Mouse (Mus musculus) CD8-positive naive resting alpha-beta T cell, adult 2 months (primary cell): Measurements from ENCODE around the gene Hsp90ab1.

Experiments
- DNase-seq, 2 experiments: peaks; one replicate each; pipeline ENCODE4 v3.0.0; 2022; ENCODE audit warnings: low read depth in 2 of 2, low spot score in 2 of 2

Gene Hsp90ab1

DNA sequence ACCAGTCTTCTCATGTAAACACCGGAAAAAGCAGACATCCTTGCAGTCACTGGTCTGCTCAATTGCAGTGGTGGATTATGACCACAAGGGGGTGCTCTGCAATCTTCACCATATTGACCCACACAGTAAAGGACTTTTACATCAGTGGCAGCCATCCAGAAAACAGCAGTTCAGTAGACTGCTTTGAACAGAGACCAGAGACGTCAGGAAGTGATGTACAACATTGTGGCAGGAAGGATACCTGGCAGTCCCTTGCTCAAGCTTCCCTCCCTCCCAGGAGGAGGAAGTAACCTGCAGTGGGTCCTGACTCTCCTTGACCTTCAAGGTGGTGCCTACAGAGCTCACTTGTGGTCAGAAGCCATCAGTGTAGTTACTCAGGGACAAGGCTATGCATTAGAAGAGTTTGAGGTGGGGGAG is 8.5 kb upstream of the Hsp90ab1 start:
- DNase-seq: peak; percentile 50 to 72

DNA sequence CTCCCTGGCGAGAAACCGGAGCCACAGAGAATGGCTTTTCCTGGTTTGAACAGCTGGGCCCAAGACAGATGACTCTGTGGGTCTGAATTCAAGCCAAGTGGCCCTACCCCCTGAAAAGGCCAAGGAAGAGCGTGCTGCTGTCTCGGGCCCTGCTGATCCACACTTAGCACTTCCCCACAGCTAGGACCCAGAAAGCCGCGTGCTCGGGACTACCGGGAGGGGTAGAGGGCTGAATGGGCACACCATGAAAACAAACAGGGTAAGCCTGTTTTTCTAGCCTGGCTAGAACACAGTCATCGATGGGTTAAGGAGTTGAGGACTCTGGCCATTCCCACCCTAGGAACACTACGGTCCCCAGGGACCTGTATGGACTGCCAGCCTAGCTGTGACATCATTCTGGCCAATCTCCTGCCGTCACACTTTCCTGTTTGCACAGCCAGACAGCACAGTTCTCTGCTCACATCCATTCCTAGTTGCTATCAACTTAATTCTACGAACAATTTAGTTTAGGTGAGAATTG is 7.9 kb upstream of the Hsp90ab1 start:
- DNase-seq: no peak

DNA sequence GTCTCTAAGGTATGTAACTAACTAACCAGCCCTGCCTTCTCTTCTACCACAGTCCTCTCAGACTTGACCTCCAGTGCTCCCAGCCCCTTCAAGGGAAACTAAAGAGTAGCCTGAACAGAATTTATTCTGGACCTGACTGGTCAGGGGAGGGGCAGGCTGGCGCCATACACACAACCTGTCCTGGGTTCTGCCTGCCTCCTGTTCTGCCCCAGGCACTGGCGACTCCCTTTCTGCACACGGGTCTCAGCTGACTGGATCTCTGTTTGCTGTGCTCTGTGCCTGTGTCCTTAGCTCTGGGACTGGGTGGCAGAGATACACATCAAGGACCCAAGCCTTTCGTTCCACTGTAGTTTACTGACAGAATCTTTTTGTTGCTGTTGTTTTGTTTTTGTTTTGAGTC is 6.5 kb upstream of the Hsp90ab1 start:
- DNase-seq: no peak

DNA sequence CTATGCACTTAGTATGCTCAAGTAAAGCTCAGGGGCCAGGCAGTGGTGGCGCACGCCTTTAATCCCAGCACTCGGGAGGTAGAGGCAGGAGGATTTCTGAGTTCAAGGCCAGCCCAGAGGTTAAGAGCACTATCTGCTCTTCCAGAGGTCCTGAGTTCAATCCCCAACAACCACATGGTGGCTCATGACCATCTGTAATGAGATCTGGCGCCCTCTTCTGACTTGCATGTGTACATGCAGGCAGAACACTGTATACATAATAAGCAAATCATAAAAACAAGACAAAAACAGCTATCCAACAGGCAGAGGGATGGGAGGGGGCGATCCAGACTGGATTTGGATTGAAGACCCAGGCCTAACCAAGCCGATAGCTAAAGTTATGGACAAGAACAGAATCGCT is 5.8 kb upstream of the Hsp90ab1 start:
- no peak for DNase-seq

DNA sequence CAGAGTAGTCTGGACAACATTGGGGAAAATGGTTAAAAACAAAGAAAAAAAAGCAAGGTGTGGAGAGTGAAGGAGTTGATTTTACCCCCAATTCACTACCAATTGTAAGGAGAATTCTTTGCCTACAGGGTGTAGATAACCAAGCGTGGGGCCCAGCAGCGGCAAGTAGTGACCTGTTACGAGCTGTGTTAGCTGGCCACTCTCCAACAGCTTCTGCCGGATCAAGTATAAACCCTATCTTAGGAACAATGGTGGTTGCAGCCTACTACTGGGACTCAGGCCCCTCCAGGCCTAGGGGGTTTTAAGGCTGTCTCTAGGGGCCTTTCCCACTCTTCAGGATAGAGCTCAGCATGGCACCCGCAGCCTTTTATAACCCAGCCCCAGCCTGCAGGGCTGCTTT is 5.2 kb upstream of the Hsp90ab1 start:
- no peak for DNase-seq

DNA sequence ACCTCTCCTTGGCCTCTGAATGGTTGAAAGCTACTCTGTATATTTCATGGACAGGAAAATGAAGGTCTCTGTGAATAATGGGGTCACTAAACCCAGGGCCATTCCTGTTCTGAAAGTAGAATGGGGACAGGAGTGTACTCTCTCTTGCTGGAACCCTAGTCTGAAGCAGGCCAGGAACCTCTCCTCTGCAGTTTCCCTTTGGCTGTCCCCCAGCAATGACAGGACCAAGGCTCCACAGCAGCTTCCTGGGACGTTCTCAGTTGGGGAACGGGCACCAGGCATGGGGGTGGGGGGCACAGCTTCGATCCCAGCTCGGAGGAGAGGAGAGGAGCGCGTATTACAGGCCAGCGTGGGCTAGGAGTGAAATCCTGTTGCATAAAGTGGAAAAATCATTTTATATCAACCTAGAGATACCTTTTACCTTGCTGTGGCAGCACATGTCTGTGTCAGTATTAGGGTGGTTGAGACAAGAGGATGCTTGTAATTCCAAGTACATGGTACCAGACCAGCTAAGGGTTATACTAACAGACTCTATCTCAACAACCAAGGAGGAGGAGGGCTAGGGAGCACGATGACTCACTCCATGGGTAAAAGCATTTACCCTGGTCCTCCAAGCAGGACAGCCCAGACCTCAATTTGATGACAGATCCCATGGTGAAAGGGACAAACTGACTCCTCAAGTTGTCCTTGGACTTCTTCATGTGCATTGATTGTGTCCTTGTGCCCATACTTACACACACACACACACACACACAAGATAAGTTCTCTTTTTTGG is 2.2 kb upstream of the Hsp90ab1 start:
- no peak for DNase-seq

DNA sequence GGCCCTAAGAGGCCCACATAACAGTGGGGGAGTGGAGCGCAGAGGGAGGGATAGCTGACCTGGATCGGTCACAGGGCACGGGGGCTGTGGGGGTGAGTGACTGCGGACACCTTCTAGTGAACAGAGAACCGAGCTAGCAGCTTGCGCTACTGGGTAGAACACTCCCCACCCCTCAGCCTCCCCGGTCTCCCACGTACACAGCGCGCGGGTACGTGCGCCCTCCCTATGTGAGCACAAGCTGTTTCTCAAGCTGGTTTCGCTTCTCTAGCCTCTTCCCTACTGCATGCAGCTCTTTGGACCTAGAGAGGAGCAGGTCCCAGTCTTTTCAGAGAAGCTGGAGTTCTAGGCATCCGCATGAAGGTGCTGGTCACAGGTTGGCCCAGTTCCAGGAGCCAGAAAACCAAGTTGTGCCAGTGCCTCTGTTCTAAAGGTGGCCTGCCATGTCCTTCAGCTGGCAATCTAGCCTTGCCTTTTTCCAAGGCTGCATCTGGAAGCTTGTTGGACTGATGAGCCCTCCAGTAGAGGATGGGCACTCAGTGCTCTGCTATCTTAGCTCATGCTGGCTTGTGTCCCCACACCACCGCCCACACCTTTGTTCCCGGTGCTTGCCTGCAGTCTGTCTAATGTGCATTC is 1.2 kb upstream of the Hsp90ab1 start:
- DNase-seq: peak; percentile 67 to 72

DNA sequence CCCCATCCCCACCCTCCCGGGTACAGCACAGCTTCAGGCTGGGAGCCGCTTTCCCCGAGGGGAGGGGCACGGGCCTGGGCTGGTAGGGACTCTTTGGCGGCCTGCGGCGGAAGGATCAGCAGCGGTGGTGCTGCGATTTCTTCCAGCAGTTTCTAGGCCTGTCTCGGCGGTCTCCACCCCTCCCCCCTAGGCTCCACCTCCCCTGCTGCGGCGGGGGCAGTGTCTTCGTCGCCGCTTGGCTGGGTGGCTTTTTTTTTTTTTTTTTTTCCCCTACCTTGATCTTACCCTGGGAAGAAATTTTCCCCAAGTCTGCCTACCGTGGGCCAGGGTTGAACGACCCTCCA is 681 bp upstream of the Hsp90ab1 start:
- peak; percentile 88 to 91 for DNase-seq

DNA sequence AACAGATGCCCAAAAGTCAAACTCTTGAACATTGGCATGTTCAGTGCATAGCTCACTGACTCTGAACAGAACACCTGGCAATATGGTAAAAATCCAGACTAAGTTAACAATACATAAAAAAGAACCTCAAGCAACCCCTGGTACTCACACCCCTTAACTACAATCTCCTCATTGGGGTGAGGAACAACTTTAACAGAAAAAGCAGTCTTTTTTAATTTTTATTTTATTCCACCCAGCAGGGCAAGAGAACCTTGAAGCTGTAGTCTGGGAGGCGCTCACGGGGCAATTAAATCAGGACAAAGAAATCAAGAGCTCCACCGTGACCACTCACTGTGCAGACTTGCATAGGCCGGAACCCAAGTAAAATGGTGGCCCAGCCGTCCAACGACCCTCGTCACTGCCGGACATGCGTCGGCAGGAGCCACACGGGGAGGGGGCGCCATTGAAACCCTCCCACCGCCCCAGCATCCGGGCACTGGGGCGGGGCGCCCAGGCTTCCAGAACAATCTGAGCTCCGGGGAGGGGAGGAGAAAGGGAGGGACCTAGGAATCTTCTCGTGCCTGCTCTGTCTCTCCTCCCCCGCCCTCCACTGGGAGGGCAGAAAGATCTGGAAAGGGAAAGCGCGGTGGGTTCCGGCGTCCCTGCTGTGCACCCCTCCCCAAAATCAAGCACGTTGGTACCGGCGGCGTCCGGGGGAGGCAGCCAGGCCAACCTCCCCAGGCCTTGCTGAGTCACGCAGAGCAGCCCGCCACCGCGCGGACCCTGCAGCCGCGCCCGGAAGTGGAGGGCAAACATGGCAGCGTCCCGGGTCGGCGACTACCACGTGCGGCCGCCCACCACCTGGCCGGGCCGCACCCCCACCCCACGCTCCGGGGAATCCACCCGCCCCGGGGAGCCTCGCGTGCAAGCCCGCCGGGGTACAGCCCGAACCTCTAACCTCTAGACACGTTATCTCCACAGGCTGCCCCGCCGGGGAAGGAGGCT is 676 bp downstream of the Hsp90ab1 start:
- peak in 1 of 2 experiments; percentile 25 for DNase-seq

DNA sequence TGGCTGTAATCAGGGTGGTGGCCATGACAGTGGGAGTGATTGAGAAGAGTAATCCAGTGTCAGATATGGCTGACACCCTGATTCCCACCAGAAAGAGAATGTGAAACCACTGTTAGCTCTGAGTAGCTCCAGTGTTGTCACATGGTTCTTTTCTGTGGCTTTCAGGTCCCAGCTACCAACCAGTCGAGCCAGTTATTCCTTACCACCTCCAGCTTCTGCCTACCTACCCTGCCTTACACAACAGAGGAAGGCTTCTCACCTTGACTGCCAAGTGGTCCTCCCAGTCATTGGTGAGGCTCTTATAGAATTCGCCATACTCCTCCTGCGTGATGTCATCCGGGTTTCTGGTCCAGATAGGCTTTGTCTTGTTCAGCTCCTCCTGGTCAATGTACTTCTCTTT is 3.1 kb downstream of the Hsp90ab1 start:
- no peak for DNase-seq

DNA sequence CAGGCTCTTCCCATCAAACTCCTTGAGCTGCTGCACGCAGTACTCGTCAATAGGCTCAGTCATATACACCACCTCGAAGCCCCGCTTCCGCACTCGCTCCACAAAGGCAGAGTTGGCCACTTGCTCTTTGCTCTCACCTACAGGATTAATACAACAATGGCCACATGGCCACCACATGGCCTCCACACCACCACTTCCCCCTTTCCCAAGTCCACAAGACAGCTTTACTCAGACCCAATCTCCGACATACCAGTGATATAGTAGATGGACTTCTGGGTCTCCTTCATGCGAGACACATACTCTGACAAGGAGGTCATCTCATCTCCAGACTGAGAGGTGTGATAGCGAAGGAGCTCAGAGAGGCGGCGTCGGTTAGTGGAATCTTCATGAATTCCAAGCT is 4.1 kb downstream of the Hsp90ab1 start:
- no peak for DNase-seq

DNA sequence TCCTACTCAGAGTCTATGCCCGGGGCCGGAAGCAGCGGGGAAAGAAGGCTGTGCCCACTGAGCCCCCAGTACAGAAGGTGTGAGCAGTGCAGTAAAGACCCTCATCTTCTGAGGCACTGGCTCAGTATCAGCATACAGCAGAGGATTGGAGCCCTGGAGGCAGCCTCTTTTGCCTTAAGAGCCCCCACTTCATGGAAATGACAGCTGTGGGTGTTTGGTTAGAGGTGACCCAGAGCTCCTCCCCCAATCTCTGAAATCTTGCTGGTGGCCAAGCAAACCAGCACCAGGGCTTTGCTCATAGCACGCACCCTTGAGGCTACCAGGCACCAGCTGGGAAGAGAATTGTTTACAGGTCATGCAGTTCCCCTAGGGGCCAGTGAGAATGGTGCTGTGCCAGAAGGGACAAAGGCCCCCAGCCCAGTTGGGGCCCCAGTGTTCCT is 5.9 kb downstream of the Hsp90ab1 start:
- DNase-seq: no peak

DNA sequence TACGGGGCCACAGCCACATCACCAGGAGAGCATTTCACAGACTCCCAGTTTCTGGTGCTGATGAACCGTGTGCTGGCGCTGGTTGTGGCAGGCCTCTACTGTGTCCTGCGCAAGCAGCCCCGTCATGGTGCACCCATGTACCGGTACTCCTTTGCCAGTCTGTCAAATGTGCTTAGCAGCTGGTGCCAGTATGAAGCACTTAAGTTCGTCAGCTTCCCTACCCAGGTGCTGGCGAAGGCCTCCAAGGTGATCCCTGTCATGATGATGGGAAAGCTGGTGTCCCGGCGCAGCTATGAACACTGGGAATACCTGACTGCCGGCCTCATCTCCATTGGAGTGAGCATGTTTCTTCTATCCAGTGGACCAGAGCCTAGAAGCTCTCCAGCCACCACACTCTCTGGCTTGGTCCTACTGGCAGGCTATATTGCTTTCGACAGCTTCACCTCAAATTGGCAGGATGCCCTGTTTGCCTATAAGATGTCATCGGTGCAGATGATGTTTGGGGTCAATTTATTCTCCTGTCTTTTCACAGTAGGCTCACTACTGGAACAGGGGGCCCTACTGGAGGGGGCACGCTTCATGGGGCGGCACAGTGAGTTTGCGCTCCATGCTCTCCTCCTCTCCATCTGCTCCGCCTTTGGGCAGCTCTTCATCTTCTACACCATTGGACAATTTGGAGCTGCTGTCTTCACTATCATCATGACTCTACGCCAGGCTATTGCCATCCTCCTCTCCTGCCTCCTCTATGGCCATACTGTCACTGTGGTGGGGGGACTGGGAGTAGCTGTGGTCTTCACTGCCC is 6.5 kb downstream of the Hsp90ab1 start:
- DNase-seq: no peak

DNA sequence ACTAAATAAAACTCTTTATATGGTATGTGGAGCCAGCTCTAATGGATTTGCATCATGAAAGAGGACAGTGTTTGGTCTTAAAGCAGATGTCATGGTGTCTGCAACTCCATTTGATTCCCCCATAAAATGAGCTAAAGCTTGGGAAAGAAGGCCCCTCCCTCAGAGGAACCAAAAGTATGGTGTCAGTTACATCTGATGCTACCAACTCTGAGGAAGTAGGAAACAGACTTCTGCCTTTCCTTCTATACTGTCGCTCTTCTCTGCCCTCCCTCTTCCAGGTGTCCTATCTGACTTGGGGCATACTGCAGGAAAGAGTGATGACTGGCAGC is 7.1 kb downstream of the Hsp90ab1 start:
- DNase-seq: no peak

DNA sequence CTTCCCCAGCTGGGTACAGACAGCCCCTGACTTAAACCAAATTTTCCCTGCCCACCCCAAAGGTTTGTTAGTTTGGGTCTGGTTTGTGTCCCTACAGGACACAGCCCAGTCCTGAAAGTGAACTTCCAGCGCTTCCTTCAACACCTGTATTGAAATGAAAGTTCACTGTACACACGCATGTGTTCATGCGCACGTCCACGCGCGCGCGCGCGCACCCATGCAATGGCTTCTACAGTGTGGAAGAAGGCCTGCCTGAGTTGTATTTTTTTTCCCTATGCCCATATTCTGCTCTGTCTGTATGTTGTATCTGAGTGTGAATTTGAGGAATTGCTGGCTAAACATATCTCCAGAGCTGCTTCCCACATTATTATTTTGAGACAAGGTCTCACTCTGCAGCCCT is 8.0 kb downstream of the Hsp90ab1 start:
- no peak for DNase-seq

DNA sequence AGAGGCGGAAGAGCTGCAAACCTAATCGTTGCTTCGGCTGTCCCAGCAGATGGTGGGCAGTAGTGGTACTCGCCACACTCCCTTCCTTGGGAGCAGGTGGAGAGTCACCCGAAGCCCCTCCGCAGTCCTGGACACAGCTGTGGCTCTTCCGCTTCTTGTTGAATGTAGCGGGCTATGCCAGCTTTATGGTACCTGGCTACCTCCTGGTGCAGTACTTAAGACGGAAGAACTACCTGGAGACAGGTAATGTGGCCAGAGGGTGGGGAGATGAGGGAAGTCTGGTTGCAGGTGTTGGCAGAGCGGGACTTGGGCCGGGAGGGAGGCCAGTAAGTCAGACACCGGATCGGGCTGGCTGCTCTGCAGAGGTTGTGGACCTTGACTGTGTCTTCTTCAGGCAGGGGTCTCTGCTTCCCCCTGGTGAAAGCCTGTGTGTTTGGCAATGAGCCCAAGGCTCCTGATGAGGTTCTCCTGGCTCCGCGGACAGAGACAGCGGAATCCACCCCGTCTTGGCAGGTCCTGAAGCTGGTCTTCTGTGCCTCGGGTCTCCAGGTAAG is 8.5 kb downstream of the Hsp90ab1 start:
- no peak for DNase-seq

DNA sequence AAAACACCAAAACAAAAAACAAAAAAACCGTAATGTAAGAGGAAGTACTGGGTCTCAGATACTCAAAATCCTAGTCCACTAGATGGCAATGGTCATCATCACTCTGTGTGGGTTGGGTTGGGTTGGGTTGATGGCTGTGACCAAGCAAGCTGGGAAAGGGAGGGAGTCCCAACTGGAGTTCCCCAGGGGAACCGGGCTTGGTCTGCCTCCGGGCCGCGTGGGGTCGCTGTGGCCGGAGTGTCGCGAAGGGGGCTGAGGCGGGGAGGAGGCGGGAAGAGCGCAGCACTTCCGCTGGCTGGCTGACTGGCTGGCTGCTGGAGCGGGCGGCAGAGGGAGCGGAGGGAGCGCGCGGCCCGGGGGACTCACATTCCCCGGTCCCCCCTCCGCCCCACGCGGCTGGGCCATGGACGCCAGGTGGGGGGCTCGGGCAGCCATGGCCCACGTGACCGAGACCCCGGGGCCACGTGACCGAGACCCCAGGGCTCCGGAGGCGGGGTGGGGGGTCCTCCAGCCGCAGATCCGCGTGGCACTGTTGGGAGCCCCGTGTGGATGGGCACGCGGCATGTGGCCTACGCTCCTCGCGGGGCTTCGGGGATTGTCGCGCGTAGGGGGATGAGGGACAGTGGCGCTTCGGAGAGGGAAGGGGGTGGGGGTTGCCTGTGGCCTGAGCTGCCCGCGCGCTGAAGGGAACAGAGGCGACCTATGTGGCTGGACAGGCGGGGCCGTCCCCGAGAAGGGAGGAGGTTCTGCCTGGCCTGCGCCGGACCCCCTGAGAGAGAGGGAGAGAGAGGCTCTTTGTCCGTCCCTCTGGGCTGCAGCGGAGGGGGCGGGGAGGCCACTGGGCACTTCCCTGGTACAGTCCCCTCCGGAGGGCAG is 9.2 kb downstream of the Hsp90ab1 start, which contains the start of gene Slc35b2:
Gene Slc35b2 (plus strand): TSS at position 220 of the 876 bp plus-strand sequence.
- peak; percentile 82 to 84 for DNase-seq

DNA sequence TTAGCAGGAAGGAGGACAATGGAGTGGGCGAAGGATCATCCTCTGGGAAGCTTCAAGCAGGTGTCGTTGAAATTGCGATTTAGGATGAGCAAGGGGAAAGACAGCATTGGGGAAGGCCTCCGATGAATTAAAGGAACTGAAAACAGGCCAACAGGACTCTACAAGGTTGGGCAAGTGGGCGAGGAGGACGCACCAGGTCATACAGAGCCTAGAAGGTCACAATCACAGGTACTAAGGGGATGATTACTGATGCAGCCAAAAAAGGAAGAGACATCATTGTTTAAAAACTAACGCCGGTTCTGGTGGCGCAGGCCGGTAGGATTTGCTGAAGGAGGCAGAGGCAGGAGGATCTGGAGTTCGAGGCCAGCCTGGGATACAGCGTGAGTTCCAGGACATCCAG is 9.9 kb downstream of the Hsp90ab1 start:
- no peak for DNase-seq

DNA sequence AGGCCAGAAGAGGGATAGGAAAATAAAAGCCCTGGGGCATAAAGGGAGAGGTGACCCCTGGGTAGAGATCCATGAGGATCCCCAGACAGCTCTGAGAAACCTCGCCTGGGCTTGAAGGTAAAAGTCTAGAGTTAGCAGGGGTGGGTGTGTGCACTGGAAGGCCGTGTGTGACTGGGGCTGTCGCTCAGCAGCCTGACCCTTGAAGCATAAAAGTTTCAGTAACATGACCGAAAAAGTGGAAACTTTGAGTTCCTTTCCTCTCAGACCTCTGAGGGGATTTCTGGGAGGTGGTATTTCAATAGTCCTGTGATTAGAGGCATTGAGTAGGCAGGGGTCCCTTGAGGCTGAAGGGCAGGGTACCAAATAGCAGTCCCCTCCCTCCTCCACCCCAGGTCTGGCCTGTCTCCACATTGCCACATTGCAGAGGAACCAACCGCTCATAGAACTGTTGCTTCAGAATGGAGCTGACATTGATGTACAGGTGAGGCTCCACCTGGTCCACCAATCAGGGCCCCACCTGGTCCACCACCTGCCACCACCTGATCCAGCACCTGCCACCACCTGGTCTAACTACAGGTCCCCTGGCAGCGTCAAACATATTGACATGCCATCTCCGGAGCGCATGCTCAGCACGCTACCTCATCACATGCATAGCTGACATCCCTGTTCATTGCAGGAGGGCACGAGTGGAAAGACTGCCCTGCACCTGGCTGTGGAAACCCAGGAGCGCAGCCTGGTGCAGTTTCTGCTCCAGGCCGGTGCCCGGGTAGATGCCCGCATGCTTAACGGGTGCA is 13.1 kb downstream of the Hsp90ab1 start:
- no peak for DNase-seq
